Mouse (Mus musculus): ENCODE results near the gene Tlx3. TPM values are rescaled to one million over a fixed set of nuclear protein-coding genes. Genes with fewer than 3 reads are reported as not detected.

The Tlx3 gene
- polyA plus RNA-seq (2015; fragmentation: Nextera tagmentation; extraction: Ambion mirVana) = not detected in 2 replicates

DNA sequence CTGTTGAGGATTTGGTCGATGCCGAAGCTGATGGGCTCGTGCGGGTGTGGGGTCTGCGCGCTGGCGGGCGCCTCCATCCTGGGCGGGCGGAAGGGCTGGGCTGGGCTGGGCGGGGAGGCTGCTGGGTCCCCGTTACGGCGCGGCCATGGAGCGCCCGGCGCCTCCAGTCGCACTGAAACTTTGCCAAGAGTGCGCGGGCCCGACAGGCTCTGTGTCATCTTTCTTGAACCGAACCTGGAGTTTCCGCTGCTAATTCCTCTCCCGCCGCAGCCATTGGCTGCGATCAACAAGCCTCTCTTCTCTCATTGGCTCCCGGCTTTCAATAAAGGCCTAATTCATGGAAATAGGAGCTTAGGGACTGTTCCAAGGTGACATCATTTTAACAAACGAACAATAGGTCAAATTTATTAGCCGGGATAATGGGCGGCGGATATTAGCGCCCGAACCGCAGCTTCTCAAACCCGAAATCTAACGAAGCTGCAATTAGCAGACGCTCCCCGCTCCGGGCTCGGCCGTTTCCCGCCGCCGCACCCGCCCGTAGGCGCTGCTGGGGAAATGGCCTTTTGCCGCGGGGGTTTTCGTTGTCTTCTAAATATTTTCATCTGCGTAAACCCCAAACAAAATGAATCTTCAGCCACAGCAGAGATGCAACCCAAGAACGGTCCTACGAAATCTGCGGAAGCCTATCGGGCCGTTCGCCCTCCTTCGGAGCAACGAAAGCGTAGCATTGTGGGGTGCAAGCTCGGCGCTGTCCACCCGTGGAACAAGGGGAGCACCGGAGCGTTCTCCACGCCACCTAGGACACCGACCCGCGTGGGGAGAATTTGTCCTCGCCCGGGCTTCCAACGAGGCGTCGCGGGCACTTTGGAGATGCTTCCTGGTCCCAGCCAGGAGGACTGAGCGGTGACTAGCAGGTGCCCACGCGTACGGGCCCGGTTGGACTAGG, at the start of gene Tlx3:
Gene Tlx3, minus strand, starts transcription at position 207 of the 946 bp plus-strand sequence.
- Histone ChIP-seq H3K9me3 (no peaks in the 10 kb centered on the region), H3K4me3 (peak within 1 kb of the TSS; percentile 35), H3K27me3 (peaks cover 95% of the 10 kb centered on the region), H3K36me3 (no peaks in the 10 kb centered on the region), H3K27ac (no peak within 1 kb of the TSS), H3K4me2 (peak within 1 kb of the TSS; percentile 48), H3K4me1 (peaks cover 45% of the 10 kb centered on the region), H3K9ac (no peak within 1 kb of the TSS)
- under 1% methylated on average over 81 of the region's 81 CpGs for WGBS
- ATAC-seq (ENCODE audit: insufficient number of reproducible peaks, low FRiP score, low TSS enrichment, low read depth) = no peak

DNA sequence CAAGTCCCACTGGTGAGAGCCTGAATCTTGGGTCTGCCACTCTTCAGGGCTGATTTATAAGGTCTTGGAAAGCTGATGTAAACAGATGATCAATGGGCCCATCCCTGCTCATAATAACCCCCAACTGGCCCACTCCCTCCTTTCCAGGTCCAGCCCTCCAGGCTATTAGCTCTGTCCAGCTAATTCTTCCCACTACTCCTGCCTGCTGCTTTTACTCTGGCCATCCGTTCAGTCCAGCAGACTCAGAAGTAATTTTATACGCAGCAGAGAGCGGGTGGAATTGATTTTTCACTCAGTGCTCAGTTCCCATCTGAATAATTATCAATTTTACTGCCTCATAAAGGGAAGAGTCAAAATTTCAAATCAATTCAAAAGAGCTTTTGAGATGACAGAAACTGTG, 36.9 kb upstream of the Tlx3 start:
- Histone ChIP-seq H3K9ac (no peak overlapping the region), H3K4me1 (no peaks in the 10 kb centered on the region), H3K9me3 (no peaks in the 10 kb centered on the region), H3K27me3 (no peaks in the 10 kb centered on the region), H3K4me3 (no peak overlapping the region), H3K27ac (no peak overlapping the region), H3K4me2 (no peak overlapping the region), H3K36me3 (no peaks in the 10 kb centered on the region)
- WGBS = 40% methylated on average over 3 of the region's 3 CpGs
- no peak for ATAC-seq (ENCODE audit: insufficient number of reproducible peaks, low FRiP score, low TSS enrichment, low read depth)

DNA sequence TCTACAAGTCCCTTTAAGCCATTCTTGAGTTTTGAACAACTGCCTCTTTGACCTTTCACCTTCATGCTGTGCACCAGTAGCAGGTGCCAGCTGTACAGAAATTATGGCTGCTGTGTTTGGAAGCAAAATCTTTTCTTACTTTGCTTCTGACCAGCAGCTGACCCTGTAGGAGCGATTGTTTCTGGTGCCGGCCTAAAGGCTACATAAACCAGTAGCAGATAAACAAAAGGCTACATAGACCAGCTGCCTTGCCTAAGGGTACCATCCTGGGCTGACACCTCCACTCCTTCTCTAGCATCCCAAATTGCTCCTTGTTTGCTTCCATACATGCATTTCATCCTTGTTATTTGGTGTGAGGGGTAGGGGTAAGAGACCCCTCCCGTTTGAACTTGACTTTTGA, 30.7 kb upstream of the Tlx3 start:
- Histone ChIP-seq H3K27me3 (no peaks in the 10 kb centered on the region), H3K4me3 (no peak overlapping the region), H3K9me3 (no peaks in the 10 kb centered on the region), H3K27ac (no peak overlapping the region), H3K9ac (no peak overlapping the region), H3K4me1 (no peaks in the 10 kb centered on the region), H3K36me3 (no peaks in the 10 kb centered on the region), H3K4me2 (no peak overlapping the region)
- ATAC-seq (ENCODE audit: insufficient number of reproducible peaks, low FRiP score, low TSS enrichment, low read depth) = no peak
- 53% methylated on average over 3 of the region's 3 CpGs for WGBS

DNA sequence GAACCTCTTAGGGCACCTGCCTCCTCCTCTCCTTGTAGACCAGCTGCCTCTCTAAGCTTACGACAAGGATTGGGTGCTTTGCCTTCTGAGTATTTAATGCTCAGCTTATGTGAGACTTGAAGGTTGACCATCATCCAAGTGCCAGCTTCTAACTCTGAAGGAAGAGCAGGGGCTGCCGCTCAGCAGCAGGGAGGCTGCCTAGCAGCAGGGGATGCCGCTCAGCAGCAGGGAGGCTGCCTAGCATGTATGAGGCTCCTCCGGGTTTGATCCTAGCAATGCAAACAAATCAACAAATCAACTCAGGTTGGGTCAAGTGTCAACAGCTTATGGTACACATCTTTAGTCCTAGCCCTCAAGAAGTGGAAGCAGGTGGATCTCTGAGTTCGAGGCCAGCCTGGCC, 28.7 kb upstream of the Tlx3 start:
- no peaks in the 10 kb centered on the region for H3K36me3 ChIP-seq
- H3K4me2 ChIP-seq = no peak overlapping the region
- H3K4me1 ChIP-seq = no peaks in the 10 kb centered on the region
- no peak overlapping the region for H3K4me3 ChIP-seq
- no peak overlapping the region for H3K9ac ChIP-seq
- 80% methylated on average over 5 of the region's 5 CpGs for WGBS
- ATAC-seq (ENCODE audit: insufficient number of reproducible peaks, low FRiP score, low TSS enrichment, low read depth) = no peak
- H3K27ac ChIP-seq = no peak overlapping the region
- no peaks in the 10 kb centered on the region for H3K9me3 ChIP-seq
- H3K27me3 ChIP-seq = no peaks in the 10 kb centered on the region

GRCm38 (mm10) chr11:33228186-33228585, 24.8 kb upstream of the Tlx3 start:
- WGBS = 98% methylated on average over 2 of the region's 2 CpGs
- no peaks in the 10 kb centered on the region for H3K9me3 ChIP-seq
- ATAC-seq (ENCODE audit: insufficient number of reproducible peaks, low FRiP score, low TSS enrichment, low read depth) = no peak

GRCm38 (mm10) chr11:33226516-33226915, 23.1 kb upstream of the Tlx3 start:
- H3K4me2 ChIP-seq = no peak overlapping the region
- H3K27me3 ChIP-seq = no peaks in the 10 kb centered on the region
- no peaks in the 10 kb centered on the region for H3K9me3 ChIP-seq
- no peak overlapping the region for H3K9ac ChIP-seq
- H3K36me3 ChIP-seq = no peaks in the 10 kb centered on the region
- H3K4me3 ChIP-seq = no peak overlapping the region
- no peak overlapping the region for H3K27ac ChIP-seq
- H3K4me1 ChIP-seq = peaks cover 7% of the 10 kb centered on the region
- WGBS = 77% methylated on average over 8 of the region's 8 CpGs
- ATAC-seq (ENCODE audit: insufficient number of reproducible peaks, low FRiP score, low TSS enrichment, low read depth) = no peak

More at GRCm38 (mm10) chr11:33228186-33228585, 24.8 kb upstream of the Tlx3 start:
- Histone ChIP-seq H3K27ac (no peak overlapping the region), H3K27me3 (no peaks in the 10 kb centered on the region), H3K4me3 (no peak overlapping the region), H3K9ac (no peak overlapping the region), H3K4me2 (no peak overlapping the region), H3K4me1 (no peaks in the 10 kb centered on the region), H3K36me3 (no peaks in the 10 kb centered on the region)

DNA sequence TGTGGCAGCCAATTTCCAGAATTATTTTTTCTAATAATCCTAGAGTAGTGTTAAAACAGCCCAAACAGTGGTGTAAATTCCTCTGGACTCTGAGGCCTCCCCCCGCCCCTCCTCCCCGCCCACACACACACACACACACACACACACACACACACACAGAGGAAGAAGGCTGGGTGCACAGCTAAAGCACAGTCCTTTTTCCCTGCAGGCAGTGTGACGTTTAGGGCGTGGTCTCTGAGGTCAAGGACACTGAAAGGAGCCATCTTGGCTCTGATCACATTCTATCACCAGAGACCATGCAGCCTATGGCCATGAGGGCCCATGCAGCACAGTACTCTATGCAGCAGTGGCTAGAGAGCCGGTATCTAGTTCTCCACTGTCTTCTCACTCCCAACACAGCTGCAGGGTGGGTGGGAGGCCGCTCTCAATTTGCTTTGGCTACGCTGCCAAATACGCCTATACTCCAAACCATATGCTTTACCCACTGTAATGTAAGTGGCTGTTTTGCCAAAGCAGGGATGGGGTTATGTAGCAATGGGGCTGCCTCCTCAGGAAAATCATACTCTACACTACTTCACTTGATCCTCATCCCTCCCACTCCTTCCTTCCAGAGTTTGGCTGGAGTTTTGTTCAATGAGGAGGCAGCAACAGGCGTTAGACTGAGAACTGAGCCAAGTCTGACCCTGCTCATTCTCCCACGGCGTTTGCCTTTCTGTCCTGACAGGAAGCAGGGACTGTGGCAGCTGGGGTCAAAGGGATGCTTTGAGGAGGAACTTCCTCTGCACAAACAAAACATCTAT, 18.4 kb upstream of the Tlx3 start:
- 47% methylated on average over 11 of the region's 11 CpGs for WGBS
- Histone ChIP-seq H3K4me3 (no peak overlapping the region), H3K9ac (no peak overlapping the region), H3K27me3 (no peaks in the 10 kb centered on the region), H3K36me3 (no peaks in the 10 kb centered on the region), H3K4me2 (no peak overlapping the region), H3K4me1 (peaks cover 16% of the 10 kb centered on the region), H3K9me3 (no peaks in the 10 kb centered on the region), H3K27ac (no peak overlapping the region)
- ATAC-seq (ENCODE audit: insufficient number of reproducible peaks, low FRiP score, low TSS enrichment, low read depth) = 0 out of 2 replicates have a peak, but pooled peaks have one; percentile 62

DNA sequence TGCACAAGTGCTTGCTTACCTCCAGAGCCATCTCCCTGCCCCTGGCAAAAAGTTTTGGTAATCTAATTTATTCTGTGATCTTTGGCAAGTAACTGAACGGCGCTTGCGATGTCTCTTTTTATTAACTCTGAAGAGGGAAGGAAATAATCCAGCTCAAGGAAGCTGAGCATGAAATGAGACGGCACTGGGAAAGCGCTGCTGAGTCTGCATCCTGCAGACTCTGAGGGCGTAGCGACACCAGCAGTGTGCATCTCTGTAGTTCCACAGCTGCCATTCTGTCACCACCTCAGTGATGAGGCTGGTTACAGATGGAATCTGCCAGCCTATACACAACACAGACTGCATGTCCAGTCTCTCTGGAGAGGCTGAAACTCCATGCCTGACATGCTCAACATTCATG, 17.4 kb upstream of the Tlx3 start:
- Histone ChIP-seq H3K27me3 (no peaks in the 10 kb centered on the region), H3K9me3 (no peaks in the 10 kb centered on the region), H3K36me3 (no peaks in the 10 kb centered on the region), H3K4me1 (peaks cover 16% of the 10 kb centered on the region), H3K9ac (no peak overlapping the region), H3K27ac (no peak overlapping the region), H3K4me3 (no peak overlapping the region), H3K4me2 (no peak overlapping the region)
- no peak for ATAC-seq (ENCODE audit: insufficient number of reproducible peaks, low FRiP score, low TSS enrichment, low read depth)
- WGBS = 76% methylated on average over 7 of the region's 7 CpGs

GRCm38 (mm10) chr11:33217384-33218079, 14.1 kb upstream of the Tlx3 start:
- Histone ChIP-seq H3K4me1 (peaks cover 16% of the 10 kb centered on the region), H3K9me3 (no peaks in the 10 kb centered on the region), H3K27me3 (no peaks in the 10 kb centered on the region), H3K4me3 (no peak overlapping the region), H3K9ac (no peak overlapping the region), H3K27ac (no peak overlapping the region), H3K36me3 (no peaks in the 10 kb centered on the region), H3K4me2 (no peak overlapping the region)
- no peak for ATAC-seq (ENCODE audit: insufficient number of reproducible peaks, low FRiP score, low TSS enrichment, low read depth)
- 58% methylated on average over 8 of the region's 8 CpGs for WGBS

GRCm38 (mm10) chr11:33207411-33207810, 4.0 kb upstream of the Tlx3 start:
- WGBS = 81% methylated on average over 2 of the region's 2 CpGs
- peaks cover 57% of the 10 kb centered on the region for H3K27me3 ChIP-seq
- peaks cover 18% of the 10 kb centered on the region for H3K4me1 ChIP-seq
- H3K4me2 ChIP-seq = no peak overlapping the region
- H3K4me3 ChIP-seq = no peak overlapping the region
- no peak for ATAC-seq (ENCODE audit: insufficient number of reproducible peaks, low FRiP score, low TSS enrichment, low read depth)
- no peak overlapping the region for H3K9ac ChIP-seq
- H3K27ac ChIP-seq = no peak overlapping the region
- no peaks in the 10 kb centered on the region for H3K9me3 ChIP-seq
- H3K36me3 ChIP-seq = no peaks in the 10 kb centered on the region

GRCm38 (mm10) chr11:33204966-33205365, 1.6 kb upstream of the Tlx3 start:
- 5% methylated on average over 3 of the region's 3 CpGs for WGBS
- H3K4me3 ChIP-seq = no peak overlapping the region
- peaks cover 42% of the 10 kb centered on the region for H3K4me1 ChIP-seq
- no peak overlapping the region for H3K9ac ChIP-seq
- H3K9me3 ChIP-seq = no peaks in the 10 kb centered on the region
- H3K27me3 ChIP-seq = peaks cover 82% of the 10 kb centered on the region
- ATAC-seq (ENCODE audit: insufficient number of reproducible peaks, low FRiP score, low TSS enrichment, low read depth) = no peak
- H3K27ac ChIP-seq = no peak overlapping the region
- no peaks in the 10 kb centered on the region for H3K36me3 ChIP-seq
- no peak overlapping the region for H3K4me2 ChIP-seq
